Mouse (Mus musculus): ENCODE measurements around the gene Rap2a.
A peak's percentile ranks its signal among the peaks of the same experiment; 100 is the strongest.

The Rap2a gene

GRCm38 (mm10) chr14:120499601-120500000, 21.4 kb downstream of the Rap2a start:
- DNase-seq (ENCODE audit: low spot score in 2 of 2), result no peak

GRCm38 (mm10) chr14:120500021-120500560, 21.8 kb downstream of the Rap2a start:
- DNase-seq (ENCODE audit: low spot score in 2 of 2), result peak in 1 of 2 experiments; percentile 10

- no peak for DNase-seq (ENCODE audit: low spot score in 2 of 2)
Observed at GRCm38 (mm10) chr14:120500791-120501190, 22.5 kb downstream of the Rap2a start.

- no peak for DNase-seq (ENCODE audit: low spot score in 2 of 2)
Observed at GRCm38 (mm10) chr14:120503641-120504040, 25.4 kb downstream of the Rap2a start.

GRCm38 (mm10) chr14:120504423-120504822, 26.2 kb downstream of the Rap2a start:
- no peak for DNase-seq (ENCODE audit: low spot score in 2 of 2)

GRCm38 (mm10) chr14:120504928-120505461, 26.8 kb downstream of the Rap2a start:
- DNase-seq (ENCODE audit: low spot score in 2 of 2), result no peak

GRCm38 (mm10) chr14:120505918-120506317, 27.7 kb downstream of the Rap2a start:
- DNase-seq (ENCODE audit: low spot score in 2 of 2), result no peak

- no peak for DNase-seq (ENCODE audit: low spot score in 2 of 2)
Observed at GRCm38 (mm10) chr14:120507516-120507915, 29.3 kb downstream of the Rap2a start.

- DNase-seq (ENCODE audit: low spot score in 2 of 2), result no peak
Observed at GRCm38 (mm10) chr14:120508566-120509365, 30.5 kb downstream of the Rap2a start.

GRCm38 (mm10) chr14:120509366-120509640, 31.1 kb downstream of the Rap2a start:
- no peak for DNase-seq (ENCODE audit: low spot score in 2 of 2)

- no peak for DNase-seq (ENCODE audit: low spot score in 2 of 2)
Observed at GRCm38 (mm10) chr14:120511821-120512220, 33.6 kb downstream of the Rap2a start.

GRCm38 (mm10) chr14:120514821-120515271, 36.6 kb downstream of the Rap2a start:
- DNase-seq (ENCODE audit: low spot score in 2 of 2), result peak; percentile 39 to 52

GRCm38 (mm10) chr14:120515376-120515775, 37.1 kb downstream of the Rap2a start:
- peak; percentile 57 to 63 for DNase-seq (ENCODE audit: low spot score in 2 of 2)

GRCm38 (mm10) chr14:120518706-120519105, 40.5 kb downstream of the Rap2a start:
- no peak for DNase-seq (ENCODE audit: low spot score in 2 of 2)

- no peak for DNase-seq (ENCODE audit: low spot score in 2 of 2)
Observed at GRCm38 (mm10) chr14:120519921-120520320, 41.7 kb downstream of the Rap2a start.

- no peak for DNase-seq (ENCODE audit: low spot score in 2 of 2)
Observed at GRCm38 (mm10) chr14:120520843-120521242, 42.6 kb downstream of the Rap2a start.

GRCm38 (mm10) chr14:120523296-120523695, 45.1 kb downstream of the Rap2a start:
- no peak for DNase-seq (ENCODE audit: low spot score in 2 of 2)

GRCm38 (mm10) chr14:120525644-120526043, 47.4 kb downstream of the Rap2a start:
- no peak for DNase-seq (ENCODE audit: low spot score in 2 of 2)

GRCm38 (mm10) chr14:120533301-120533700, 55.1 kb downstream of the Rap2a start:
- DNase-seq (ENCODE audit: low spot score in 2 of 2), result no peak

- DNase-seq (ENCODE audit: low spot score in 2 of 2), result peak; percentile 52 to 57
Observed at GRCm38 (mm10) chr14:120534841-120535271, 56.6 kb downstream of the Rap2a start.

GRCm38 (mm10) chr14:120535446-120535845, 57.2 kb downstream of the Rap2a start:
- DNase-seq (ENCODE audit: low spot score in 2 of 2), result no peak

- DNase-seq (ENCODE audit: low spot score in 2 of 2), result no peak
Observed at GRCm38 (mm10) chr14:120535924-120536323, 57.7 kb downstream of the Rap2a start.

GRCm38 (mm10) chr14:120539128-120539527, 60.9 kb downstream of the Rap2a start:
- DNase-seq (ENCODE audit: low spot score in 2 of 2), result no peak
